Mouse (Mus musculus) hindbrain, embryonic 10.5 days (tissue): ENCODE results near the gene Mymx. TPM values are rescaled to one million over a fixed set of nuclear protein-coding genes. Genes with fewer than 3 reads are reported as not detected.

ENCODE experiments used
- DNase-seq: peaks from one replicate; pipeline ENCODE4 v3.0.0-alpha.2; 2017; ENCODE audit warnings: low spot score
- H3K27ac ChIP-seq: fragments of 300-500 bp; sonication (generic); 2 replicates; pipeline ENCODE4 v1.5.1; 2016; ENCODE audit warnings: mild to moderate bottlenecking, moderate library complexity
- H3K27me3 ChIP-seq: fragments of 300-500 bp; sonication (generic); 2 replicates; pipeline ENCODE4 v1.6.1; 2016; ENCODE audit warnings: mild to moderate bottlenecking; ENCODE audit not compliant: poor library complexity, insufficient read depth, severe bottlenecking
- H3K36me3 ChIP-seq: fragments of 300-500 bp; sonication (generic); 2 replicates; pipeline ENCODE4 v1.6.1; 2016; ENCODE audit warnings: mild to moderate bottlenecking, moderate library complexity
- H3K4me1 ChIP-seq: fragments of 300-500 bp; sonication (generic); replicated peaks from 2 replicates; pipeline ENCODE4 v1.6.1; 2016; ENCODE audit warnings: mild to moderate bottlenecking
- H3K4me3 ChIP-seq: fragments of 300-500 bp; sonication (generic); 2 replicates; pipeline ENCODE4 v1.5.1; 2016; ENCODE audit warnings: mild to moderate bottlenecking, moderate library complexity
- H3K9me3 ChIP-seq: fragments of 300-500 bp; sonication (generic); 2 replicates; pipeline ENCODE4 v1.6.1; 2016; ENCODE audit warnings: mild to moderate bottlenecking, moderate library complexity
- WGBS: fragments of 180-500 bp; shearing (Covaris S2); methylation state at CpG from one replicate; pipeline ENCODE4 v1.1.7; 2016; 5-methylcytosine and 5-hydroxymethylcytosine counted together
- polyA plus RNA-seq: library from polyadenylated mRNA; unstranded; fragments of >200 nt; fragmentation: Nextera tagmentation; extraction: Ambion mirVana; gene quantifications from 2 replicates; pipeline ENCODE4 v1.2.1, GENCODE M21; 2016

Mymx gene
- polyA plus RNA-seq, 1 experiment from 2014 or later, result not detected

DNA sequence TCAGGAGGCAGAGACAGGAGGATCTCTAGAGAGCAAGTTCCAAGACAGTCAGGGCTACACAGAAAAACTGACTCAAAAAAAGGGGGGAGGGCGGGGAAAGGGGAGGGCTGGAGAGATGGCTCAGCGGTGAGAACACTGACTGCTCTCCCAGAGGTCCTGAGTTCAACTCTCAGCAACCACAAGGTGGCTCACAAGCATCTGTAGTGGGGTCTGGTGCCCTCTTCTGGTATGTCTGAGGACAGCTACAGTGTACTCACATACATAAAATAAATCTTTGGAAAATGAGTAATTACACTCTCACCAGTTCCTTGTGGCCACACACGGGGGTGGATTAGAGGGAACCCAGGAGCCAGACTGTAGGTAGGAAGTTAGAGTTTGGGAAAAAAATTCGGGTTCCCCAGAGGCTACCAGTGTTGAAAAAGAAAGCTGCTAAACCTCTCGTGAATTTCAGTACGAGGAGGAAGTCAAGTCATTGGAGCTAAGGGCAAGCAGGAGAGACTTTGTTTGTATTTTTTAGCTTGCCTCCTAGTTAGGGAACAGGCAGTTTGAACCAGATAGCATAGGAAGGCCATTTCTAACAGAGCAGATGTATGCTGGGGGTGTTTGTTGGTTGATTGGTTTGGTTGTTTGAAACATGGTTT lies 19.1 kb downstream of the Mymx start:
- 71% methylated on average over 6 of the region's 6 CpGs for WGBS
- DNase-seq, result no peak

DNA sequence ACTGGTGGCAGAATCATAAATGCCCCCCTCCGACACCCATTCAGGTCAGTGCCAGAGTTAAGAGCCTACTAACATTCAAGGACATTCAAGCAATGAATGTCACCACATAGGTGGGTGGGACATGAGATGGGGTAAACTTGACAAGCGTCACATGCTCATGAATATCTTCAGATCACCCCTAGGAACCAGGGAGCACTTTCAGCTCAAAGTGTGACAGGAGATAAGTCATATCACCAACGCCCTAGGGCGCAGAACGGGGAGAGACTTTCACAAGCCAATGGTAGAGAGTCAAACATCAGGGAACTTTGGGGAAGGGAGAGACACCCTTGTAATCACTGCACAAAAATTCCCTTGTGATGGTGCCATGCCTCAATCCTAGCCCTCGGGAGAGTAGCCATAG lies 19.7 kb downstream of the Mymx start:
- Histone ChIP-seq H3K4me1 (peaks cover 36% of the 10 kb centered on the region), H3K27me3 (no peaks in the 10 kb centered on the region), H3K4me3 (no peak overlapping the region), H3K27ac (no peak overlapping the region), H3K9me3 (peaks cover 8% of the 10 kb centered on the region; the same call in 1 of the 2 replicates), H3K36me3 (peaks cover 15% of the 10 kb centered on the region)
- DNase-seq, result no peak
- WGBS, result 93% methylated on average over 6 of the region's 6 CpGs

More for the DNA sequence above, 19.1 kb downstream of the Mymx start:
- no peaks in the 10 kb centered on the region for H3K27me3 ChIP-seq
- H3K4me3 ChIP-seq, result no peak overlapping the region
- no peak overlapping the region for H3K27ac ChIP-seq
- peaks cover 8% of the 10 kb centered on the region; the same call in 1 of the 2 replicates for H3K9me3 ChIP-seq
- H3K36me3 ChIP-seq, result peaks cover 18% of the 10 kb centered on the region
- H3K4me1 ChIP-seq, result peaks cover 36% of the 10 kb centered on the region

DNA sequence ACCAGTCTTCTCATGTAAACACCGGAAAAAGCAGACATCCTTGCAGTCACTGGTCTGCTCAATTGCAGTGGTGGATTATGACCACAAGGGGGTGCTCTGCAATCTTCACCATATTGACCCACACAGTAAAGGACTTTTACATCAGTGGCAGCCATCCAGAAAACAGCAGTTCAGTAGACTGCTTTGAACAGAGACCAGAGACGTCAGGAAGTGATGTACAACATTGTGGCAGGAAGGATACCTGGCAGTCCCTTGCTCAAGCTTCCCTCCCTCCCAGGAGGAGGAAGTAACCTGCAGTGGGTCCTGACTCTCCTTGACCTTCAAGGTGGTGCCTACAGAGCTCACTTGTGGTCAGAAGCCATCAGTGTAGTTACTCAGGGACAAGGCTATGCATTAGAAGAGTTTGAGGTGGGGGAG lies 20.3 kb downstream of the Mymx start:
- peak; percentile 71 for DNase-seq
- no peaks in the 10 kb centered on the region for H3K27me3 ChIP-seq
- H3K27ac ChIP-seq, result no peak overlapping the region
- H3K4me3 ChIP-seq, result no peak overlapping the region
- H3K9me3 ChIP-seq, result peaks cover 2% of the 10 kb centered on the region; the same call in 1 of the 2 replicates
- peaks cover 36% of the 10 kb centered on the region for H3K4me1 ChIP-seq
- 14% methylated on average over 2 of the region's 2 CpGs for WGBS
- H3K36me3 ChIP-seq, result peaks cover 8% of the 10 kb centered on the region

DNA sequence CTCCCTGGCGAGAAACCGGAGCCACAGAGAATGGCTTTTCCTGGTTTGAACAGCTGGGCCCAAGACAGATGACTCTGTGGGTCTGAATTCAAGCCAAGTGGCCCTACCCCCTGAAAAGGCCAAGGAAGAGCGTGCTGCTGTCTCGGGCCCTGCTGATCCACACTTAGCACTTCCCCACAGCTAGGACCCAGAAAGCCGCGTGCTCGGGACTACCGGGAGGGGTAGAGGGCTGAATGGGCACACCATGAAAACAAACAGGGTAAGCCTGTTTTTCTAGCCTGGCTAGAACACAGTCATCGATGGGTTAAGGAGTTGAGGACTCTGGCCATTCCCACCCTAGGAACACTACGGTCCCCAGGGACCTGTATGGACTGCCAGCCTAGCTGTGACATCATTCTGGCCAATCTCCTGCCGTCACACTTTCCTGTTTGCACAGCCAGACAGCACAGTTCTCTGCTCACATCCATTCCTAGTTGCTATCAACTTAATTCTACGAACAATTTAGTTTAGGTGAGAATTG lies 20.9 kb downstream of the Mymx start:
- Histone ChIP-seq H3K27me3 (no peaks in the 10 kb centered on the region), H3K4me3 (no peak overlapping the region), H3K9me3 (no peaks in the 10 kb centered on the region), H3K27ac (peak overlapping the region; percentile 18; the same call in 1 of the 2 replicates), H3K4me1 (peaks cover 32% of the 10 kb centered on the region), H3K36me3 (peaks cover 3% of the 10 kb centered on the region; the same call in 1 of the 2 replicates)
- DNase-seq, result no peak
- WGBS, result 48% methylated on average over 12 of the region's 12 CpGs

DNA sequence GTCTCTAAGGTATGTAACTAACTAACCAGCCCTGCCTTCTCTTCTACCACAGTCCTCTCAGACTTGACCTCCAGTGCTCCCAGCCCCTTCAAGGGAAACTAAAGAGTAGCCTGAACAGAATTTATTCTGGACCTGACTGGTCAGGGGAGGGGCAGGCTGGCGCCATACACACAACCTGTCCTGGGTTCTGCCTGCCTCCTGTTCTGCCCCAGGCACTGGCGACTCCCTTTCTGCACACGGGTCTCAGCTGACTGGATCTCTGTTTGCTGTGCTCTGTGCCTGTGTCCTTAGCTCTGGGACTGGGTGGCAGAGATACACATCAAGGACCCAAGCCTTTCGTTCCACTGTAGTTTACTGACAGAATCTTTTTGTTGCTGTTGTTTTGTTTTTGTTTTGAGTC lies 22.3 kb downstream of the Mymx start:
- Histone ChIP-seq H3K36me3 (no peaks in the 10 kb centered on the region), H3K9me3 (no peaks in the 10 kb centered on the region), H3K27me3 (no peaks in the 10 kb centered on the region), H3K4me1 (peaks cover 25% of the 10 kb centered on the region), H3K4me3 (no peak overlapping the region), H3K27ac (no peak overlapping the region)
- 84% methylated on average over 4 of the region's 4 CpGs for WGBS
- DNase-seq, result no peak

DNA sequence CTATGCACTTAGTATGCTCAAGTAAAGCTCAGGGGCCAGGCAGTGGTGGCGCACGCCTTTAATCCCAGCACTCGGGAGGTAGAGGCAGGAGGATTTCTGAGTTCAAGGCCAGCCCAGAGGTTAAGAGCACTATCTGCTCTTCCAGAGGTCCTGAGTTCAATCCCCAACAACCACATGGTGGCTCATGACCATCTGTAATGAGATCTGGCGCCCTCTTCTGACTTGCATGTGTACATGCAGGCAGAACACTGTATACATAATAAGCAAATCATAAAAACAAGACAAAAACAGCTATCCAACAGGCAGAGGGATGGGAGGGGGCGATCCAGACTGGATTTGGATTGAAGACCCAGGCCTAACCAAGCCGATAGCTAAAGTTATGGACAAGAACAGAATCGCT lies 23.1 kb downstream of the Mymx start:
- 76% methylated on average over 7 of the region's 7 CpGs for WGBS
- DNase-seq, result no peak
- Histone ChIP-seq H3K36me3 (no peaks in the 10 kb centered on the region), H3K27ac (no peak overlapping the region), H3K4me1 (peaks cover 25% of the 10 kb centered on the region), H3K4me3 (no peak overlapping the region), H3K9me3 (no peaks in the 10 kb centered on the region), H3K27me3 (no peaks in the 10 kb centered on the region)

DNA sequence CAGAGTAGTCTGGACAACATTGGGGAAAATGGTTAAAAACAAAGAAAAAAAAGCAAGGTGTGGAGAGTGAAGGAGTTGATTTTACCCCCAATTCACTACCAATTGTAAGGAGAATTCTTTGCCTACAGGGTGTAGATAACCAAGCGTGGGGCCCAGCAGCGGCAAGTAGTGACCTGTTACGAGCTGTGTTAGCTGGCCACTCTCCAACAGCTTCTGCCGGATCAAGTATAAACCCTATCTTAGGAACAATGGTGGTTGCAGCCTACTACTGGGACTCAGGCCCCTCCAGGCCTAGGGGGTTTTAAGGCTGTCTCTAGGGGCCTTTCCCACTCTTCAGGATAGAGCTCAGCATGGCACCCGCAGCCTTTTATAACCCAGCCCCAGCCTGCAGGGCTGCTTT lies 23.7 kb downstream of the Mymx start:
- DNase-seq, result no peak
- Histone ChIP-seq H3K27ac (no peak overlapping the region), H3K9me3 (no peaks in the 10 kb centered on the region), H3K4me3 (no peak overlapping the region), H3K4me1 (peaks cover 29% of the 10 kb centered on the region), H3K27me3 (no peaks in the 10 kb centered on the region), H3K36me3 (no peaks in the 10 kb centered on the region)
- 72% methylated on average over 5 of the region's 5 CpGs for WGBS

DNA sequence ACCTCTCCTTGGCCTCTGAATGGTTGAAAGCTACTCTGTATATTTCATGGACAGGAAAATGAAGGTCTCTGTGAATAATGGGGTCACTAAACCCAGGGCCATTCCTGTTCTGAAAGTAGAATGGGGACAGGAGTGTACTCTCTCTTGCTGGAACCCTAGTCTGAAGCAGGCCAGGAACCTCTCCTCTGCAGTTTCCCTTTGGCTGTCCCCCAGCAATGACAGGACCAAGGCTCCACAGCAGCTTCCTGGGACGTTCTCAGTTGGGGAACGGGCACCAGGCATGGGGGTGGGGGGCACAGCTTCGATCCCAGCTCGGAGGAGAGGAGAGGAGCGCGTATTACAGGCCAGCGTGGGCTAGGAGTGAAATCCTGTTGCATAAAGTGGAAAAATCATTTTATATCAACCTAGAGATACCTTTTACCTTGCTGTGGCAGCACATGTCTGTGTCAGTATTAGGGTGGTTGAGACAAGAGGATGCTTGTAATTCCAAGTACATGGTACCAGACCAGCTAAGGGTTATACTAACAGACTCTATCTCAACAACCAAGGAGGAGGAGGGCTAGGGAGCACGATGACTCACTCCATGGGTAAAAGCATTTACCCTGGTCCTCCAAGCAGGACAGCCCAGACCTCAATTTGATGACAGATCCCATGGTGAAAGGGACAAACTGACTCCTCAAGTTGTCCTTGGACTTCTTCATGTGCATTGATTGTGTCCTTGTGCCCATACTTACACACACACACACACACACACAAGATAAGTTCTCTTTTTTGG lies 26.6 kb downstream of the Mymx start:
- Histone ChIP-seq H3K27me3 (no peaks in the 10 kb centered on the region), H3K36me3 (peaks cover 18% of the 10 kb centered on the region), H3K9me3 (no peaks in the 10 kb centered on the region), H3K4me1 (peaks cover 37% of the 10 kb centered on the region), H3K27ac (peak overlapping the region; percentile 100), H3K4me3 (peak overlapping the region; percentile 99; the same call in 1 of the 2 replicates)
- 91% methylated on average over 8 of the region's 8 CpGs for WGBS
- DNase-seq, result no peak

DNA sequence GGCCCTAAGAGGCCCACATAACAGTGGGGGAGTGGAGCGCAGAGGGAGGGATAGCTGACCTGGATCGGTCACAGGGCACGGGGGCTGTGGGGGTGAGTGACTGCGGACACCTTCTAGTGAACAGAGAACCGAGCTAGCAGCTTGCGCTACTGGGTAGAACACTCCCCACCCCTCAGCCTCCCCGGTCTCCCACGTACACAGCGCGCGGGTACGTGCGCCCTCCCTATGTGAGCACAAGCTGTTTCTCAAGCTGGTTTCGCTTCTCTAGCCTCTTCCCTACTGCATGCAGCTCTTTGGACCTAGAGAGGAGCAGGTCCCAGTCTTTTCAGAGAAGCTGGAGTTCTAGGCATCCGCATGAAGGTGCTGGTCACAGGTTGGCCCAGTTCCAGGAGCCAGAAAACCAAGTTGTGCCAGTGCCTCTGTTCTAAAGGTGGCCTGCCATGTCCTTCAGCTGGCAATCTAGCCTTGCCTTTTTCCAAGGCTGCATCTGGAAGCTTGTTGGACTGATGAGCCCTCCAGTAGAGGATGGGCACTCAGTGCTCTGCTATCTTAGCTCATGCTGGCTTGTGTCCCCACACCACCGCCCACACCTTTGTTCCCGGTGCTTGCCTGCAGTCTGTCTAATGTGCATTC lies 27.7 kb downstream of the Mymx start:
- no peak for DNase-seq
- peaks cover 29% of the 10 kb centered on the region for H3K36me3 ChIP-seq
- peak overlapping the region; percentile 100 for H3K27ac ChIP-seq
- H3K27me3 ChIP-seq, result no peaks in the 10 kb centered on the region
- H3K4me3 ChIP-seq, result peak overlapping the region; percentile 99
- H3K4me1 ChIP-seq, result peaks cover 47% of the 10 kb centered on the region
- no peaks in the 10 kb centered on the region for H3K9me3 ChIP-seq
- 2% methylated on average over 17 of the region's 17 CpGs for WGBS

DNA sequence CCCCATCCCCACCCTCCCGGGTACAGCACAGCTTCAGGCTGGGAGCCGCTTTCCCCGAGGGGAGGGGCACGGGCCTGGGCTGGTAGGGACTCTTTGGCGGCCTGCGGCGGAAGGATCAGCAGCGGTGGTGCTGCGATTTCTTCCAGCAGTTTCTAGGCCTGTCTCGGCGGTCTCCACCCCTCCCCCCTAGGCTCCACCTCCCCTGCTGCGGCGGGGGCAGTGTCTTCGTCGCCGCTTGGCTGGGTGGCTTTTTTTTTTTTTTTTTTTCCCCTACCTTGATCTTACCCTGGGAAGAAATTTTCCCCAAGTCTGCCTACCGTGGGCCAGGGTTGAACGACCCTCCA lies 28.1 kb downstream of the Mymx start:
- Histone ChIP-seq H3K4me1 (peaks cover 52% of the 10 kb centered on the region), H3K9me3 (no peaks in the 10 kb centered on the region), H3K27me3 (no peaks in the 10 kb centered on the region), H3K4me3 (peak overlapping the region; percentile 99), H3K27ac (peak overlapping the region; percentile 100), H3K36me3 (peaks cover 34% of the 10 kb centered on the region)
- DNase-seq, result peak; percentile 96
- under 1% methylated on average over 18 of the region's 18 CpGs for WGBS

DNA sequence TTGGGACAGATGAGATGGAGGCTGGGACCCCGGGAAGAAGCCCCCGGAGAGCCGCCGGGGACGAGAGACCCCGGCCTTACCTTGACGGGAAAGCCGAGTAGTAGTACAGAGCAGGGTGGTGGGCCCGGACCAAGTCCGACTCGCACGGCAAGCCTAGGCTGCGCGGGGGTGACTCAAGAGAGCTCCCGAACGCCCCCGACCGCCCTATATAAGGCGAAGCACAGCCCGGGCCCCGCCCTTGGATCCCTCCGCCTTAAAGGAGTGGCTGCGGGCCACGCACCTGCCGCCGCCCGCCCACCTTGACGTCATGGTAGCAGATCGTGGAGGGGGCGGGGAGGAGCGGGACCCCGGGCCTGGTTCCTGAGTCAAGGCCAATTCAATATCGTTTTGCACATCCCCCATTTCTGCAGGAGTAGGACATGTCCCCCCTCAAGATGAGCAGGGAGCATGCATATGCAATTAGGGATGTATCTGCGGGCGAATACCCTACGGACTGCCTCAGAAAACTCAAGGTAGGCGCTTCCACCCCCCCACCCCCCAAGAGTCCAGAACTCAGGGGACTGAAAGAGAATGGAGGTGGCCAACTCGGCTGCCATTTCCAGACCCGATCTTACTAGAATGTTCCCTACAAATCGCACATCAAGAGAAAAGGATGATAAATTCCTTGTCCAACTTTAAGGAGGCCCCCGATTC lies 28.7 kb downstream of the Mymx start, which contains the start of gene Hsp90ab1:
Gene Hsp90ab1 (minus strand): TSS at position 185 of the 693 bp plus-strand sequence.
- Histone ChIP-seq H3K4me1 (peaks cover 52% of the 10 kb centered on the region), H3K9me3 (no peaks in the 10 kb centered on the region), H3K27ac (peak within 1 kb of the TSS; percentile 100), H3K36me3 (peaks cover 39% of the 10 kb centered on the region), H3K27me3 (no peaks in the 10 kb centered on the region), H3K4me3 (peak within 1 kb of the TSS; percentile 99)
- DNase-seq, result peak; percentile 99
- WGBS, result under 1% methylated on average over 41 of the region's 41 CpGs
